Mouse (Mus musculus): ENCODE data around the gene Hopx.

Gene Hopx

GRCm38 (mm10) chr5:77114817-77115731 is at the start of gene Hopx:
Hopx (minus strand) TSS chr5:77115121.
- DNase-seq (ENCODE audit: low read depth, low spot score) = no peak

GRCm38 (mm10) chr5:77163597-77163996 is 48.7 kb upstream of the Hopx start:
- no peak for DNase-seq (ENCODE audit: low read depth, low spot score)

- no peak for DNase-seq (ENCODE audit: low read depth, low spot score)
Observed at GRCm38 (mm10) chr5:77162566-77162965, 47.6 kb upstream of the Hopx start.

- DNase-seq (ENCODE audit: low read depth, low spot score) = no peak
Observed at GRCm38 (mm10) chr5:77157777-77158540, 43.0 kb upstream of the Hopx start.

- DNase-seq (ENCODE audit: low read depth, low spot score) = no peak
Observed at GRCm38 (mm10) chr5:77156938-77157337, 42.0 kb upstream of the Hopx start.

- no peak for DNase-seq (ENCODE audit: low read depth, low spot score)
Observed at GRCm38 (mm10) chr5:77155526-77155925, 40.6 kb upstream of the Hopx start.

- DNase-seq (ENCODE audit: low read depth, low spot score) = no peak
Observed at GRCm38 (mm10) chr5:77154812-77155211, 39.9 kb upstream of the Hopx start.

GRCm38 (mm10) chr5:77151738-77152137 is 36.8 kb upstream of the Hopx start:
- DNase-seq (ENCODE audit: low read depth, low spot score) = no peak

- DNase-seq (ENCODE audit: low read depth, low spot score) = no peak
Observed at GRCm38 (mm10) chr5:77151075-77151474, 36.2 kb upstream of the Hopx start.

GRCm38 (mm10) chr5:77148021-77148621 is 33.2 kb upstream of the Hopx start:
- no peak for DNase-seq (ENCODE audit: low read depth, low spot score)

- DNase-seq (ENCODE audit: low read depth, low spot score) = no peak
Observed at GRCm38 (mm10) chr5:77146459-77147170, 31.7 kb upstream of the Hopx start.

GRCm38 (mm10) chr5:77144647-77145046 is 29.7 kb upstream of the Hopx start:
- no peak for DNase-seq (ENCODE audit: low read depth, low spot score)

GRCm38 (mm10) chr5:77143076-77143475 is 28.2 kb upstream of the Hopx start:
- no peak for DNase-seq (ENCODE audit: low read depth, low spot score)

- DNase-seq (ENCODE audit: low read depth, low spot score) = no peak
Observed at GRCm38 (mm10) chr5:77141336-77141735, 26.4 kb upstream of the Hopx start.

- DNase-seq (ENCODE audit: low read depth, low spot score) = no peak
Observed at GRCm38 (mm10) chr5:77140861-77141260, 25.9 kb upstream of the Hopx start.

- DNase-seq (ENCODE audit: low read depth, low spot score) = no peak
Observed at GRCm38 (mm10) chr5:77140108-77140507, 25.2 kb upstream of the Hopx start.

- DNase-seq (ENCODE audit: low read depth, low spot score) = no peak
Observed at GRCm38 (mm10) chr5:77137701-77138265, 22.9 kb upstream of the Hopx start.

GRCm38 (mm10) chr5:77136684-77137224 is 21.8 kb upstream of the Hopx start:
- no peak for DNase-seq (ENCODE audit: low read depth, low spot score)

GRCm38 (mm10) chr5:77134961-77135360 is 20.0 kb upstream of the Hopx start:
- no peak for DNase-seq (ENCODE audit: low read depth, low spot score)

GRCm38 (mm10) chr5:77134465-77134864 is 19.5 kb upstream of the Hopx start:
- DNase-seq (ENCODE audit: low read depth, low spot score) = no peak

GRCm38 (mm10) chr5:77133960-77134359 is 19.0 kb upstream of the Hopx start:
- DNase-seq (ENCODE audit: low read depth, low spot score) = no peak
